Mouse (Mus musculus): ENCODE measurements around the gene 1700030K09Rik. TPM values are rescaled to one million over a fixed set of nuclear protein-coding genes. Genes with fewer than 3 reads are reported as not detected.

1700030K09Rik gene
- polyA plus RNA-seq (2012; rRNA removed): 2.2 and 2.8 TPM in 2 replicates

DNA sequence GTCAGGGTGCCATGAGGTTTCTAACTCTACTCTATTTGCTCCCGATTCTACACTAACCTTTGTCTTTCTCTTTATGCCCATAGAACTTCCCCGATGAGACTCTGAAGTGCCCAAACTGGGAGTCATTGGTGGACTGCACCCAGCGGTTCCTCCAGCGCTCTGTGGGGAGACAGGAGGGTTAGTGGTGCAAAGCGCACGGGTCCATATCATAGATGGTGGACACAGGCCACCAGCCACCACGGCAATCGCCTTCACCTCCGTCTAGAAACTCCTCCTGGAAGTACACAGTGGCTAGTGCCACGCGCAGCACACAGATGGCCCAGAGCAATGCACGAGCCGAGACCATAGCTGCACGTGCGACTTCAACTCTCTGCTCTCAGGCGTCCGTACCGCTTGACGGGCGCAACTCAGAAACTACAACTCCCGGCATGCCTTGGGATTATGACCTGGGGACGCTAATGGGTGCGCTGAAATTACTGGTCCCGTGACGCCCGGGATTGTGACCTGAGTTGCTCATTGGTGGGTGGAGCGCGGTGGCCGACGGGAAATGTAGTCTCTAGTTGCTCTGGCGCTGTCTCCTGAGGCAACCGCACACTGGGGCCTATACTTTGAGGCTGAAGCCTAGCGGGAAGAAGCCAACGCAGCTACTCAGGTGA, at the start of gene 1700030K09Rik, which contains the start of gene Calr3:
TSS of gene 1700030K09Rik (plus strand) at position 543 of the 656 bp plus-strand sequence.
TSS of gene Calr3 (minus strand) at position 533 of the 656 bp plus-strand sequence.

GRCm38 (mm10) chr8:72421362-72422335, 22.0 kb upstream of the 1700030K09Rik start, which contains the start of gene Eps15l1:
Gene Eps15l1, minus strand, starts transcription at chr8:72421460.

DNA sequence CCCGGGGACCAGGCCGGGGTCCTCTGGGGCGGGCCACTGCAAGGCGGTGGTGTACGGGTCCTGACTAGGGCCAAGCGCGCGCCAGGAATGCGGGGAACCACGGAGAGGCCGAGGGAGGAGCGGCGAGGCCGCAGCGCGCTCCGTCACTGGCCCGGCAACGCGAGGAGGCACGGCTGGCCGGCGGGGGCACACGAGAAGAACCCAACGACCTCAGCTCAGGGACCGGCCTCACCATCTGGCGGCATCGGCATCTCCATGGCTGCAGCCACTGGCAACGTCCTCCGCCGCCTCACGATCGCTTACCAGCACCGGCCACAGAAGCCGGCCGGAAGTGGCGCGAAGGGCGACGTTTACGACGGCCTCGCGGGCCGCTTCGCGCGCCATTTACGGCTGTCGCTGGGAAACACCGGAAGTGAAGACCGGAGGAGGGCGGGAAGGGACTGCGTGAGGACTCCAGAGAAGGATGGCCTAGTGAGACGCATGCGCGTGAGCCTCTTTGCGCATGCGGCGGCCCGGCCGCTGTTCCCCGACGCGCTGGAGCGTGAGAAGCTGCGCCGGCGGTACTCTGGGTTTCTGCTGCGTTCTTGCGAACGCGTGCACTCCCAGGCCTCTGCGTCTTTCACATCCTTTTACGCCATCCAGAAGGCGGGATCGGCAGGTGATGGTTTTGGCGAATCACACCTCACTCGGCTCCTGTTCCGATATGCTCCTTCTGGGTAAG, 31.3 kb downstream of the 1700030K09Rik start, which contains the start of gene Cherp:
TSS of gene Cherp (minus strand) at position 401 of the 721 bp plus-strand sequence.

GRCm38 (mm10) chr8:72491680-72492621, 48.3 kb downstream of the 1700030K09Rik start, which contains the start of gene Slc35e1:
Gene Slc35e1, minus strand, starts transcription at chr8:72492614.

Other genes with a start within 250 kb of the 1700030K09Rik start
- 0.16 TPM in 1 of 2 replicates, not detected in the other for gene Cib3, start 231.0 kb upstream of the 1700030K09Rik start, polyA plus RNA-seq (2012; rRNA removed)
- gene Gm11034, start 230.2 kb upstream of the 1700030K09Rik start, polyA plus RNA-seq (2012; rRNA removed): not detected in 2 replicates
- gene Fam32a, start 224.2 kb upstream of the 1700030K09Rik start, polyA plus RNA-seq (2012; rRNA removed): 14.5 and 17.2 TPM in 2 replicates
- 19.7 and 21.1 TPM in 2 replicates for gene Ap1m1, start 203.9 kb upstream of the 1700030K09Rik start, polyA plus RNA-seq (2012; rRNA removed)
- gene Gm10282, start 138.6 kb upstream of the 1700030K09Rik start, polyA plus RNA-seq (2012; rRNA removed): 0.06 TPM in 1 of 2 replicates, not detected in the other
- 17.2 and 35.7 TPM in 2 replicates for gene Klf2, start 124.8 kb upstream of the 1700030K09Rik start, polyA plus RNA-seq (2012; rRNA removed)
- gene Eps15l1, start 22.4 kb upstream of the 1700030K09Rik start, polyA plus RNA-seq (2012; rRNA removed): 10.4 and 13.6 TPM in 2 replicates
- not detected in 2 replicates for gene Calr3, start within 50 bp of the 1700030K09Rik start, polyA plus RNA-seq (2012; rRNA removed)
- gene Cherp, start 31.3 kb downstream of the 1700030K09Rik start, polyA plus RNA-seq (2012; rRNA removed): 18.8 and 22.3 TPM in 2 replicates
- 27.9 and 31.7 TPM in 2 replicates for gene Slc35e1, start 48.7 kb downstream of the 1700030K09Rik start, polyA plus RNA-seq (2012; rRNA removed)
- 5.9 and 6.6 TPM in 2 replicates for gene Med26, start 104.4 kb downstream of the 1700030K09Rik start, polyA plus RNA-seq (2012; rRNA removed)
- 13.7 and 17.9 TPM in 2 replicates for gene Smim7, start 127.2 kb downstream of the 1700030K09Rik start, polyA plus RNA-seq (2012; rRNA removed)
- 23.7 and 28.3 TPM in 2 replicates for gene Tmem38a, start 128.2 kb downstream of the 1700030K09Rik start, polyA plus RNA-seq (2012; rRNA removed)
- gene Nwd1, start 202.8 kb downstream of the 1700030K09Rik start, polyA plus RNA-seq (2012; rRNA removed): 0.03 TPM in 1 of 2 replicates, not detected in the other